Mouse (Mus musculus) right cerebral cortex, postnatal 25 days (tissue): ENCODE measurements at regions not wholly inside any gene's neighbourhood (a gene's known extent, or its start where the extent isn't known, plus 50 kb on each side); places are given as distances from the start of the nearest gene placed in this dataset.
A peak's percentile ranks its signal among the peaks of the same experiment; 100 is the strongest.

ENCODE experiments used
- DNase-seq: peaks from one replicate; pipeline ENCODE4 v3.0.0; 2022

- no peak for DNase-seq
These were observed 351.8 kb upstream of the Pbx1 start for GRCm38 (mm10) chr1:168783851-168784250.

GRCm38 (mm10) chr1:168764368-168764895 is 332.4 kb upstream of the Pbx1 start:
- no peak for DNase-seq

GRCm38 (mm10) chr1:168761095-168761494 is 329.0 kb upstream of the Pbx1 start:
- no peak for DNase-seq

- DNase-seq, result no peak
These were observed 328.2 kb upstream of the Pbx1 start for GRCm38 (mm10) chr1:168760239-168760638.

GRCm38 (mm10) chr1:168758835-168759234 is 326.8 kb upstream of the Pbx1 start:
- no peak for DNase-seq

GRCm38 (mm10) chr1:168754196-168754595 is 322.1 kb upstream of the Pbx1 start:
- DNase-seq, result no peak

GRCm38 (mm10) chr1:168743435-168743834 is 311.4 kb upstream of the Pbx1 start:
- DNase-seq, result no peak

GRCm38 (mm10) chr1:168738005-168738404 is 305.9 kb upstream of the Pbx1 start:
- DNase-seq, result no peak

- DNase-seq, result no peak
These were observed 305.3 kb upstream of the Pbx1 start for GRCm38 (mm10) chr1:168737277-168737863.

GRCm38 (mm10) chr1:168733066-168733465 is 301.0 kb upstream of the Pbx1 start:
- DNase-seq, result no peak

- DNase-seq, result no peak
These were observed 277.8 kb upstream of the Pbx1 start for GRCm38 (mm10) chr1:168709836-168710235.

- DNase-seq, result peak; percentile 13
These were observed 277.1 kb upstream of the Pbx1 start for GRCm38 (mm10) chr1:168709017-168709681.

GRCm38 (mm10) chr1:168708161-168708865 is 276.2 kb upstream of the Pbx1 start:
- peak; percentile 12 for DNase-seq

GRCm38 (mm10) chr1:168697386-168697785 is 265.3 kb upstream of the Pbx1 start:
- no peak for DNase-seq

GRCm38 (mm10) chr1:168686821-168687220 is 254.8 kb upstream of the Pbx1 start:
- no peak for DNase-seq

- DNase-seq, result no peak
These were observed 253.1 kb upstream of the Pbx1 start for GRCm38 (mm10) chr1:168685147-168685546.

GRCm38 (mm10) chr1:168681685-168682491 is 249.8 kb upstream of the Pbx1 start:
- no peak for DNase-seq

- no peak for DNase-seq
These were observed 248.6 kb upstream of the Pbx1 start for GRCm38 (mm10) chr1:168680674-168681073.

GRCm38 (mm10) chr1:168676418-168677413 is 244.6 kb upstream of the Pbx1 start:
- no peak for DNase-seq

- DNase-seq, result no peak
These were observed 243.7 kb upstream of the Pbx1 start for GRCm38 (mm10) chr1:168675741-168676140.

GRCm38 (mm10) chr1:168662755-168663284 is 230.8 kb upstream of the Pbx1 start:
- no peak for DNase-seq
